Mouse (Mus musculus) thymus, postnatal 10 days (tissue): ENCODE results near the gene Palld.

Experiments used
- DNase-seq, 2 experiments: peaks; one replicate each; pipeline ENCODE4 v3.0.0; 2021; ENCODE audit warnings: low spot score in 2 of 2

Gene Palld

DNA sequence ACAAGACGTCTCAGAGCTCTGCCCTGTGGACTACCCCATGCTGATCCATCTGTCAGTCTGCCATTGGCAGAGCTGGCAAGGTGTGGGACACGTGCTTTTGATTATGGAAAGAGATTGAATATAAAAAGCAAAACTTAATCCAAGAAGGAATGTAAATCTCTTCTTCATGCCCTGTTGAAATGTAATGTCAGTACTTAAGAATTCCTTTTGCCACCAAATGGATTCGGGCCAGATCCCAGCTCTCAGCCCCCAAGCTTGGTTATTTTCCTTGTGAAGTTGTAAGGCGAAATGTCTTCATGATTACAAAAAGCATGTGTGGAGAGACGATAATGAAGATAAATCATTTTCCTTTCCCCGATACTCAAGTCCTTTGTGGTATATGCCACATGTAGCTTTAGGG is 126.6 kb downstream of the Palld start:
- DNase-seq: no peak

DNA sequence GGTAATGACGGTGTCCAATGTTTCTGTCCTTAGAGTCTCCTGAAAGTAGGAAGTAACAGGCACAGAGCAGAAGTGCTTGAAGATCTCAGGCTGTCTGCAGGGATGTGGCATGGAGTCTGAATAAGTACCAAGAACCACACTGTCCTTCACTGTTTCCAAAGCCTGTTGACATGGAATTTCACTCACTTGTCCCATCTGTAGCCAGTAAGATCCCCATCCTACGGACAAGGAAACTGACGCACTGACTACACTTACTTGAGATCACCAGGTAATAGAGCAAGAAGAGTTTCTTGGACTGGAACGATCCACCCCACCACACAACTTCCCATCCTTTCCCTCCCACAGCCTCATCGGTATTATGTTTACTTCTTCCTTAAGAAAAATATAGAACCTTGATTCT is 128.3 kb downstream of the Palld start:
- no peak for DNase-seq

DNA sequence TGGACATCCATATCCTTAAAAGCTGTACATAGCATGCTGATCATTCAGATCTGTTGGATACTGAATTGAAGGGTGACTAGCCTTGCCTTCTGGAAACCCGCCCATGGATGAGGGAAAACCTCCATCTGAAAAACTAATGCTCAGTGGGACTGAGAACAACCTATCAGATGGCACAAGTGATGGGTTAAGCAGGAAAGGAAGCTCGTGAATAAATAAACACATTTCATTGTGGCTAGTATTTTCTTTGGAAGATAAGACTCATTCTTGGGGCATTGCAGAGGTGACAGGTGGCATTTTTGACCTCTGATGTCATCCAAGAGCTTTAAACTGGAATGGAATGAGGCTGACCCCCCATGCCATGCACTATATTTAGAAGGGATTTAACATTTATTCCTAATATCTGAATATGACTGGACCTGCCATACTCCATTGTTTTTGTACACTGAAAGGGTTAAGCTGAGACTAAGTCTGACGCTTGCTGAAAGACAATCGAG is 128.8 kb downstream of the Palld start:
- no peak for DNase-seq

DNA sequence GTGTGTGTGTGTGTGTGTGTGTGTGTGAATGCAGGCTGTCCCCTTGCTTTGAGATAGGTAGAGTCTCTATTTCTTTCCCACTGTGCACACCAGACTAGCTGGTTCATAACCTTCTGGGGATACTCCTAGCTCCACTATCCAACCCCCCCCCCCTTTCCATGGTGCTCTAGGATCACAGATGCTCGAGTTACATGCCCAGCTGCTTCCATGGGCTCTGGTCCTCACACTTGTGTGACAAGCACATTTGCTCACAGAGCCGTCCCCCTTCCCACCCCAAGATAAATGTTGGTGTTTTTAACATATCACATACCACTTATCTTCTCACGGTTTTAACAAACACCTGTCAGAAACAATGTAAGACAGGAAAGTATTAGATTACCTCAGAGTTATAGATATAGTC is 131.2 kb downstream of the Palld start:
- no peak for DNase-seq

DNA sequence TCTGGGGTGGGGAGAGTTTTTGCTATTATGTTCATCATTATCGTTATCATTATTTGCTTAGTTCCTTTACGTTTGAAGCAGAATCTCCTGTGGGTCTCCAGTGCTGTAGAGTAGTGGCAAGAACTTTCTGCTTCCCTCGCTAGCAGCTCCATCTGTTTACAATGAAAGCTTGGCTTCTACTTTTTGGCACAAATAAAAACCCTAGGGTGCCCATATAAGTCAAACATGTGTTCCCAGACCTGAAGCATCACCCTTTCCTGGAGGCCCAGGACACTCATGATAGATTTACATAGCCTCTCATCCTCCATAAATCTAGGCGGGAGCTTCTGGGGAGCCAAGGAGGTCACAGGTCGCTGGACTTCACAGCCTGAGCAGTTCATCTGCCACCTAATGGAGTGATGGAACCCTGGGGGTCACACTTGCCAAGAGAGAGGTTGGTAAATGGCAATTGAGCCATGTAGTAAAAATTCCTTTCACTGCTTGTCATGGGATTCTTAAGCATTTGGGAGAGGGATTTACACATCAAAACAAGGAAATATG is 133.1 kb downstream of the Palld start:
- DNase-seq: no peak

DNA sequence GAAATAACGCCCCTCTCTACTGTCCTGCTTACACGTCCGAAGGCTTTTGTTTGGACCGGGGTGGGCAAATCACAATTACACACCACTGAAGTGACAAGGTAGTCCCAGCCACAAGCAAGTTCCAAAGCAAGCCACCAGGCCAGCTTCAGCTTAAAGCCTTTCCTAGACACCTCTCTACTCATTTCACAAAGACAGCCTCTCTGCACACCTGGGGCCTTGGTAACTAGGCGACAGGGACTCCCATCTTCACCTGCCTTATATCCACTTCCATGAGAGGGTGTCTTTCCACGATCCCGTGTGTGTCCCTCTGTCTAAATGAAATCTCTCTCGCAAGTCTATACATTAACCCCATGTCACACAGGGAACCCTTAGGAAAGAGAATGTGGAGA is 142.3 kb downstream of the Palld start:
- no peak for DNase-seq

DNA sequence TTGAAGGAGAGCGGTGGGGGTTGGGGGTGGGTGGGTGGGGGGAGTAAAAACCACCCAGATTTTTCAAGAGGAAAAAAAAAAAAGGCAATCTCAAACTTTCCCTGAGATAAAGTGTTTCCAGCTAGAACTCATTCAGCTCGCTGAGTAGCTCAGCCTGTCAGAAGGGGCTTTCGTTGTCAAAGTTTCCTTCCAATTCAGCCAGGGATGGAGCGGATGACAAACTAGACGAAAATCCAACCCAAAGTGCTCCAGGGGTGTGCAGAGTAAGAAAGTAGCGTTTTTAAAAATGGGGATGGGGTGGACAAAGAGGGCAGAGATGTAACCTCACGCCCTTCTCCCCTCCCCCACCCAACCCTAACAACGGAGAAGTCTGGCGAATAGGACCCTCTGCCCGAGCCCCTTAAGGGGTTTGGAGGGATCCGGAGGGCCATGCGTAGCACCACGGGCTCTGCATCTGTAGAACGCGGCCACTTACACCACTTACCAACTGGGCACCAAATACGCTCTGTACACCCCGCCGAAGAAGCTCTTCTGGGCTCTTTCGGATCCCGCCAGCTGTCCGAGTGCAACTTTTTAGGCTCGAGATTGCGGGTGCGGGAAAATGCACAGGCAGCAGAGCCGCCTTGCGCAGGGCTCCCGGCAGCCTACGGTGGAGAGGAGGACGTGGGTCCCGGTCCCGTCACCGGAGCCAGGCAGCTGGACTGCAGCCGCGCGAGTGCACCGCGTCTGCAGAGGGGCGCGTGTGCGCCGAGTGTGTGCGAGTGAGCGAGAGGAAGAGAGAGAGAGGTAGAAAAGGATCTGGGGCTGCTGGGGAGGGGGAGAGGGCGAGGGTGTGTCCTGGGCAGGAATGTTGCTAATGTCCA is 142.9 kb downstream of the Palld start:
- DNase-seq: no peak

DNA sequence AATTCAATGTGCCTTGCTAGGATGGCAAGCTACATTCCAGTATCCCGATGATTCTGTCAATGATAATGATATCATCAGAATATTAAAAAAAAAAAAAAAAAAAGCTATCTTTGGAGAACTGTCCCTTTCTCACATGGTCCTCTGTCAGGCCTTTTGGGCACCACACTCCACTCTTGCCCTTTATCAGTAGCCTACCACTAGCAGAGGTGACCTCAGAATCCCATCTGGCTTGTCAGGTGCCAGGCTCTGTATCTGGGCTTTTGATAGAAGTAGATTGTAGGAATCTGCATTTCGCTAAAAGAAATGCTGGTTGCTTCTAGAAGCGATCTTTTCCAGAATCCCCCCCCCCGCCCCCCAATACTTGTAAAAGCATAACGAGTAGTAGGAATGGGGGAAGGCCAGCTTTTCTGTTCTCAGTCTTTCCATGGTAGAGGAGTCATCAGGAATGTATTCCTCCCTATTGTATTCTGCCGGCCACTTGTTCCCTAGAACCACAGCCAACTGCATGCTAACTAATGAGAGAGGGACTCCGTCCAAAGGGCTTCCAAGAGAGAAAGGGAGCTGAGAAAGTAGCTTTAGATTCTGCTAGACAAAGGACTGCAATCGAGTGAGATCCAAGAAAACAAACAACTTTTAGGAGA is 143.7 kb downstream of the Palld start:
- no peak for DNase-seq

DNA sequence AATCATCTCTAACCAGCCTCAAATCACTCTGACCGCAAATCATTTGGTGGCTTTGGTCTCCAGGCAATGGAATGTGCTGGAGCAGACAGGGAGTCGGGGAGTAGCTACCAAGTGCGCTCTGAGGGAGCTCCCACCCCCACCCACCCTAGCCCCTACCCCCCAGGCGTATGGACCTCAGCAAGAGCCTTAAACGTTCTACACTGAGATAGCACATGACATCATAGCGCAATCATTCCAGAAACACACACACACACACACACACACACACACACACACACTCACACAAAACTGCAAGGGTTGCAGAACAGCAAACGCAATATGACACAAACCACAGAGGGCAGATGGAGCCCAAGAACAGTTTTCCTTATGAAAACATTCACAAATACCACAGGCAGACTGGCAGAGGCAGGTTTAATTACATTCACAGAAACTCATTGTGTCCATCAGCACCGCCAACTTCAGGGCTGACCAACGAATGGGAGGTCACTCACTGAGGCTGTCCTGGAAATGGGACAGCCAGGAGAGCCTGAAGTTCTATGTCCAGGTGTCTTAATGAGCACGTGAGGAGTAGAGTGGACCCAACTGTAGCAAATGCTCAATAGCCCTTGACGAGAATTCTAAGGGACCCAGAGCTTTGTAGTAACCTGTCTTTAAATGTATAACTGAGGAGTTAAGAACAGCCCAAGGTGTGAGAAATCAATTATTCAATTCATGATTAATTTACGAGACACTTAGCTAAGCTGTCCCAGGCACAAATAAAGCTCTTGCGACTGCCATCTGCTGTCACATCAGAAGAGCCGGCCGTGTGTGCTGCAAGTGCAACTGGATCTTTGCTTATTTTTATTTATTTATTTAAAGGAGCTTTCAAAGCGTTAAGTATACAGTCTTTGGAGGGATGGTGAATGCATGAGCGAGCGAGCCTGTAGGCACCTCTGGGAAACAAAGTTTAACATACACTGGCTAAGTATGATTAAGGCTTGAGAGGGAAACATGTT is 145.2 kb downstream of the Palld start:
- DNase-seq: no peak

DNA sequence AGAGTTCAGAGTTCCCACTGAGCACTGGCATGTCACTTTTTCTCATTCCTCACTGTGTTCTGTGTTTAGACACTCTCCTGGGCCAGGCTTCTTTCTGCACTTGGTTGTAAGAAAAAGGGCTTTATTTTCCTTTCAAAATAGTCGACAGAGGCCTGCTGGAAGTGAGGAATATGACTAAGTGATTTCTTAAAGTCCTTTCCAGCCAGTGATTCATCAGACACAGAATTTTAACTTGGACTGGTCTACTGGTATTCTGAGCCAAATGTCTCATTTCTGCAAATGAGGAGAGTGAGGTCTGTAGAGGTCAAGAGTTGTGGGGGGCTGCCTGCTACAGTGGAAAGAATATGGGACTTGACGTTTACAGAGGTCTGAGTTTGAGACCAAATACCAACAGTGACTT is 147.3 kb downstream of the Palld start:
- DNase-seq: no peak

DNA sequence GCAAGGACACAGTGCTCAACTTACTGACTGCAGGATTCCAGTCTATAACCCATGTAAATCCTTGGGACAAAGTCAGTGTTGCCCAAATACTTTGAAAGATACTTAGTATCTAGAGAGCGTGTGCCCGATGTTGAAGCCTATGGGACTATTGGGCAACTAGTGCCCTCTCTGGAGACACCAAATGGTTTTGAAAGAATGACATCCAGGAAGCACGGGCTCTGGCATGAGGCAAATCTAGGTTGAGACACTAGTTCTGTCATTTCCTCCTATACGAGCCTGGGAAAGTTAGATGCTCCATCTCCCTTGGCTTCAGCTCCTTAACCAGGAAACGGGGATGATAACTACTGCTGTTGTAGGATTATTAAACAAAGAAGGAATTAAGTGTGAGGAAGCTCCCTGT is 155.4 kb downstream of the Palld start:
- no peak for DNase-seq

DNA sequence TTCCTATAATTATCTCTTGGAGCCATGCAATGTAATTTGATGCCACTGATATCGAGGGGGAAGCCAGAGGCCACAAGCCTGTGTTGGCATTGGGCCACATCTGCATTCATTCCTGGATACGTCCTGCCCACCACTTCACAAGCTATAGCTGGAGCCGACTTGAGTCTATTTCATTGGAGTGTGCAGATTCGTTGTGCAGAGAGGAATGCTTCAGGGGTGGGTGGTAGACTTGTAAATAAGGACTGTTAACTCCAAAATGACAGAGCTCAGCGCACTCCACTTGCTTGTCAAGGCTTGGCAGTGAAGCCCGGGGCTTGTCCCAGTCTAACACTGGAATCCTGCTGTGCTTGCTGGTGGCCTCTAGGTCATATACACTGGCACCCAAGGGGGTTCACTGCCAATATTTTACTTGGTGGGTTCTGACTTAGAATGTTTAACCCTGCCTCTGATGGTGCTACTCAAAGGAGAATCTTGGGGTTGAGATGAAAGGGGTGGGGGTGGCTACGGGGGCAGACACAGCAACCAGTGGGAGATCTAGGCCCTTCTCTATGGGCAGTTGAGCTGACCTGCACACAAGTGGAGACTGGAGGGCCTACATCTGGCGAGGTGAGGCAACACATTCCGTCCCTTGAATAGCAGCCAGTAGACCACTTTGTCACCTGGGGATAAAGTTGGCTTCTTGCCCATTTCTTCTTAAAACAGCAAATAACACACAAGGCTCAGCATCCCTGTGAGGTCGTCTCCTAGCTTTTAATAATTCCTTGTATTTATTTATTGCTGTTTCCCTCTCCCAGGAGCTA is 157.1 kb downstream of the Palld start:
- DNase-seq: no peak

DNA sequence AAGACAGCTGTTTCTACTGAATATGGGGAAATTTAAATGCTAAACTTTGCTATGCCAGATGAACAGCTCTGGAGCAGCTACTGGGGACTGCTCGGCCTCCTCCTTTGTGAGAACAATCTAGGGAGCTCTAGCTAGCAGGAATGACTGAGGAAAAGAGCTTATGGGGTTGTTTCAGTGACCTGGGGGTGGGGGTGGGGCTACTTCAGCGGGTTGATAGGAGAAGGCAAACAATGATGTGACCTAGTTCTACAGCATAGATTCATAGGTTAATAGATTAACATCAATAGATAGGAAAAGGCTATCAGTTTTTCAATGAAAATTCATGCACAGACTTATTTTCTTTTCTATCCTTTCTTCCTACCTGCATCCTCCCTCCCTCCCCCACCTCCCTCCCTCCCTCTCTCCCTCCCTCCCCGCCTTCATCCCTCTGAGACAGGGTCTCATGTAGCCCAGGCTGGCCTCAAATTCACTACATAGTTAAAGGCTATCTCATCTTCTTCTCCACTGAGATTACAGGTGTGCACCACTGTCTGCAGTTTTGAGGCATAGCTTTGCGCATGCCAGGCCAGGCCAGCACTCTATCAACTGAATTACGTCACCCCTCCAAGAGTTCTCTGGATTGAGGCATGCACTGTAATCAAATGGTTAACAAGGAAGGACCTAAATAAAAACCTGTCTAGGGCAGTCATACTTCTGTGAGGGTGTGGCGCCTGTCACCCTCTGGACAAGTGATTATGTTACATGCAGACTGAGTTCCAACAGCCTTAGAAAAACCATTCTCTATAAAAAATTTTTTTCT is 158.5 kb downstream of the Palld start:
- DNase-seq: no peak

DNA sequence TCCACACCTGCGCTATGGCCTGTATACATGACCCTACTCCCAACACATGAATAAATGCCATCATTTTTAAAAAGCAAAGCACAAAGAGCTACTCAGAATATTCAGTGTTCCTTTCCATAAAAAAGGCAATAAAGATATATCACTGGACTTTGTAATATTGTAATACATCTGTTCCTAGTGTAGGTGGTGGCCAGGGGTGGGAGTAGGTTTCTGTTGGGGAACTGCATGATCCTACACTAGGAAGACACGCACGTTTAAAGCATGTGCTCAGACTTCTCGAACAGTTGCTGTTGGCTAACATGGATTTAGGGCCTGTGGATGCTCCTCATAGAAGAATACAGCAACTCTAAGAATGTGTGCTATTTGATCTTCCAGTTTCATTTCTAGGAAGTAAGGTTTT is 165.0 kb downstream of the Palld start:
- DNase-seq: no peak

DNA sequence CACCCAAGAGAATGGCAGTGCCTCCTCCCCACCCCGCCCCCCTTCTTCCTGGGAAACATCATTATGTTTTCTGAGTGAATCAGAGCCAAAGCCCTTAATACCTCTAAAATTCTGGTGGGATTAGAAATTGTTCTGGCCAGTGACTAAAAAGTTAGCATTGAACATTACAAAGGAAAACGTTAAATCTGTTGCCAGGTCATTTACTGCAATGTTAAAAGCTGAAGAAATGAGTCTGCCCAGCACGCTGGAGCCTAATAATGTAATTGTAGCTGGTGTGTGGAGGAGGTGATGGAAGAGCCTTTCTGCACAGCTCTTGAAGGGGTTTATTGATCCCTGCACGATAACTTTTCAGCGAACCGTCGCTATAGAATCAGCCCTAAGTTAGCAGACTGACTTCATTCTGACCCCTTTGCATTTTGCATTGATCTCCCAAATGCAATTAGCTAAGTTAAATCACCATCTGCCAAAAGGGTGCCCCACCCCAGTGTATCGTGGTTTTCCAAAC is 165.7 kb downstream of the Palld start:
- no peak for DNase-seq

DNA sequence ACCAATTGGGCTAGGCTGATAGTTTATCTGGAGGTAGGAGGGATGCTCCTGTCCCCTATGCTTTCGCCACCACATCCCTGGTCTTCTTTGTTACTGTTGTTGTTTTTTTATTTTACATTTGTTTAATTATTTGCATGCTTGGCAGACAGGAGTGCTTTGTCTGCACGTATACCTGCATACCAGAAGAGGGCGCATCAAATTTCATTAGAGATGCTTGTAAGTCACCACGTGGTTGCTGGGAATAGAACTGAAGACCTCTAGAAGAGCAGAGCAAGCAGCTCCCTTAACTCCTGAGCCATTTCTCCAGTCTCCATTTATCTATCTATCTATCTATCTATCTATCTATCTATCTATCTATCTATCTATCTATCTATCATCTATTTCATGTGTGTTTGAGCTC is 166.4 kb downstream of the Palld start:
- no peak for DNase-seq

DNA sequence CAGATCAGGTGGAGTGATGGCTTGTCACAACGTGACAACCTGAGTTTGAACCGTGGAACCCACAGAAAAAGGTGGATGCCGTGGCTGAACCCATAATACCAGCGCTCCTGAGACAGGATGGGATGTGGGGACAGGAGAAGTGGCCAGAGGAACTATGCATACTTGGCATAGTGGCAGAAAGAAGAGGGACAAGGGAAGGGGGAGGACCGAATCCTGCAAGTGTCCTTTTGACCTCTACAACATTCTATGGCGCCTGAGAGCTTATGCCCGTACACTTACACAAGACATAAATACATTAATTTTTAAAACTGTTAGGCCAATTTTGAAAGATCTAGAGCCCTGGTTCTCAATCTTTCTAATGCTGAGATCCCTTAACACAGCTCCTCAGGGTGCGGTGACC is 168.3 kb downstream of the Palld start:
- DNase-seq: no peak

DNA sequence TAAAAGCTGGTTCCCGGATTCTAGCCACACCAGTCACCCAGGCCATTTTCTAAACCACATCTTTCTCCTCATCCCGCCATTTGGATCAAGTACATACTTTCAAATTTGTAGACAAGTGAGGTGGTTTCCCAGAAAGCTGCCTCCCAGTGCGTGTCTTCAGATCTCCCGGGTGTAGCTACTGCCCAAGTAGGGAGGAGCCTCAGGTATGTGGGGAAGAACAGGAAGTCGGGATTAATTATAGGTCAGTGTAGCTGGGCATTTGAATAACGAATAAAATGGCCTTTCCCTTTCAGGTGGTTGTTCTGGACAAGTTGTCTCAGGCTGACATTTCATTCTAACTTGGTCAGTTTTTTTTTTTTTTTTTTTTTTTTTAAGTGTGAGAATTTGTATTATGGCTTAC is 170.3 kb downstream of the Palld start:
- no peak for DNase-seq

DNA sequence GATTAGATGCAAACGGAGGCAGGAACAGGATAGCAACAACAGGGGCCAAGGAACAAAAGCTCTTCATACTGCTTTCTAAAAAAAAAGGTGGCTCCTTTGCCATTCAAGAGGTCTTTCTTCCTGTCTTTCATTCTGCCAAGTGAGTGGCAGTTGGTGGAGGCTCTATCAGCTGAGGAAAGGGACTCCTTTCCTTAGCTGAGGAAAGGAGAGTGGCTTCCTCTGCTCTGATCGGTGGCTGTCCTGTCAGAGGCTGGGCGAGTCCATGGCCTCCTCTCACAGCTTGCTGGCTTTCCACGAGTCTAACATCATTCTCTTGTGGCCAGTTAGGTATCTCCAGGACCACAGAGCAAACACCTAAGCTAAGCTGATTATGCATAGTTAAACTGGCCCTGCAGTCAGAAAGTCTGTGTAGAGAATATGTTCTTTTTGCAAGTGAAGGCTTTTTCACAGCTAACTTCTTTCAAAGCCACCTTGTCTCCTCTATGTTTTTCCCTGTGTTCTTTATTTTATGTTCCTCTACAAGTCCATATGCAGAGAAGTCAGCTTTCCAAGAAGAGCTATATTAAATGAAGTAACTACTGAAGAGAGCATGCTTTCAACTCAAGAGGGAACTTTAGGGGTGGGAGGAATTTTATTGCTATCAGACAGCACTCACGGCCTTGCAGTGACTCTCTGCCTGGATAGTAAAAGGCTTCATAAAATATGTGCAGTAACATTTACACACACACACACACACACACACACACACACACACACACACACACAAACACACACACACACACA is 171.0 kb downstream of the Palld start:
- no peak for DNase-seq
